Mouse (Mus musculus) liver, embryonic 14.5 days (tissue): Measurements from ENCODE around the gene Lta. TPM values are rescaled to one million over a fixed set of nuclear protein-coding genes. Genes with fewer than 3 reads are reported as not detected.
"Not testable (repeated sequence)": the region's sequence is repeated elsewhere in the genome, so short reads cannot be mapped to it uniquely, and the experiment has no call there.

ENCODE experiments used
- ATAC-seq: fragments of 200-750 bp; cut with Nextera tagmentation; 2 replicates; pipeline ENCODE4 v1.8.0; 2017; ENCODE audit warnings: moderate number of reproducible peaks, mild to moderate bottlenecking, moderate library complexity; ENCODE audit not compliant: insufficient read depth
- DNase-seq, 3 experiments: peaks; one replicate each; pipeline ENCODE4 v3.0.0-alpha.2; 2012 to 2013; ENCODE audit warnings: low read depth in 3 of 3, low spot score in 3 of 3
- H3K27ac ChIP-seq: fragments of 300-500 bp; sonication (generic); 2 replicates; pipeline ENCODE4 v1.5.1; 2014; ENCODE audit warnings: moderate library complexity, mild to moderate bottlenecking, control low read depth, inconsistent platforms
- H3K27me3 ChIP-seq: fragments of 300-500 bp; sonication (generic); 2 replicates; pipeline ENCODE4 v1.6.1; 2014; ENCODE audit warnings: mild to moderate bottlenecking, low read length, moderate library complexity; ENCODE audit not compliant: control insufficient read depth, insufficient read depth
- H3K36me3 ChIP-seq: fragments of 300-500 bp; sonication (generic); replicated peaks from 2 replicates; pipeline ENCODE4 v1.6.1; 2014; ENCODE audit warnings: low read depth; ENCODE audit not compliant: control insufficient read depth, insufficient read depth
- H3K4me1 ChIP-seq, 2 experiments: fragments of 200-500 bp in 1 of 2; fragments of 300-500 bp in 1 of 2; sonication (generic) in 1 of 2; replicated peaks; 2 replicates each; pipeline ENCODE4 v1.6.1; 2012 to 2014; ENCODE audit warnings: antibody characterized with exemption in 1 of 2, inconsistent platforms in 1 of 2, low read length in 1 of 2; ENCODE audit not compliant: control insufficient read depth in 2 of 2, insufficient read depth in 2 of 2
- H3K4me2 ChIP-seq: fragments of 300-500 bp; sonication (generic); 2 replicates; pipeline ENCODE4 v1.6.1; 2014; ENCODE audit warnings: low read depth, mild to moderate bottlenecking, control low read depth, moderate library complexity
- H3K4me3 ChIP-seq, 2 experiments: fragments of 200-500 bp in 1 of 2; fragments of 300-500 bp in 1 of 2; sonication (generic) in 1 of 2; 2 replicates each; pipeline ENCODE4 v1.5.1; 2012 to 2014; ENCODE audit warnings: low read depth in 2 of 2, low read length in 2 of 2, mild to moderate bottlenecking in 2 of 2, control low read depth in 1 of 2, inconsistent platforms in 1 of 2, moderate library complexity in 1 of 2; ENCODE audit not compliant: insufficient read depth in 1 of 2
- H3K9ac ChIP-seq: fragments of 300-500 bp; sonication (generic); replicated peaks from 2 replicates; pipeline ENCODE4 v1.6.1; 2014; ENCODE audit warnings: mild to moderate bottlenecking, control low read depth, moderate library complexity
- H3K9me3 ChIP-seq: fragments of 300-500 bp; sonication (generic); 2 replicates; pipeline ENCODE4 v1.6.1; 2016; ENCODE audit warnings: low read length, mixed read lengths; ENCODE audit not compliant: control insufficient read depth
- CTCF ChIP-seq: IDR thresholded peaks from 2 replicates; pipeline ENCODE4 v1.5.1; 2016; ENCODE audit warnings: antibody characterized with exemption, low read depth, control low read depth
- EP300 ChIP-seq: IDR thresholded peaks from 2 replicates; pipeline ENCODE4 v1.6.1; 2016; ENCODE audit warnings: antibody characterized with exemption, low read depth
- WGBS: fragments of 180-500 bp; shearing (Covaris S2); extraction: QIAGEN DNeasy Blood & Tissue Kit; methylation state at CpG from one replicate; pipeline ENCODE4 v1.1.7; 2014; ENCODE audit not compliant: insufficient replicate concordance; 5-methylcytosine and 5-hydroxymethylcytosine counted together
- polyA plus RNA-seq, 2 experiments: library from polyadenylated mRNA; depleted of rRNA in 1 of 2; stranded (reverse) in 1 of 2; unstranded in 1 of 2; fragments of >200 nt; fragmentation: Nextera tagmentation in 1 of 2; extraction: Ambion mirVana in 1 of 2; gene quantifications; 2 replicates each; pipeline versions ENCODE4 v1.2.1 to v1.2.3; 2012 to 2014

Gene Lta
- polyA plus RNA-seq, 2 experiments: 0.07 TPM; not detected in 1

DNA sequence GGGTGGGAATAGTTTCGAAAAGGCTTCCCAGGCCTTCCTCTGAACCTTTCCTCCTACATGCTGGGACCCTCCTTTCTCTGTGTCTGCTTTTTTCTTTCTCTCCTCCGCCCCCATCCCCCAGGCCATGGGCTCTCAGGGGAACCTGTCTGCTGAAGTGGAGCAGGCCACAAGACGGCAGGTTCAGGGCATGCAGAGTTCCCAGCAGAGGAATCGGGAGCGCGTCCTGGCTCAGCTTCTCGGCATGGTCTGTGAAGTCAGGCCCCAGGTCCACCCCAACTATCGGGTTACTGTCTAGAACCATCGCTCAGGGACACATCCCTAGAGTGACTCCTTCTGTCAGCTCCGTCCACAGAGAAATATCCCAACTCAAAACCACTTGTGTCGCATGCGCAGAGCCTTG is 32.4 kb upstream of the Lta start:
- Histone ChIP-seq H3K36me3 (peaks cover 2% of the 10 kb centered on the region), H3K9ac (no peak overlapping the region), H3K9me3 (no peaks in the 10 kb centered on the region), H3K4me2 (no peak overlapping the region), H3K4me1 (peaks cover 7 to 16% of the 10 kb centered on the region in 2 experiments), H3K4me3 (no peak overlapping the region), H3K27ac (no peak overlapping the region), H3K27me3 (no peaks in the 10 kb centered on the region)
- DNase-seq: no peak
- ATAC-seq: no peak
- TF ChIP-seq CTCF: no peak
- TF ChIP-seq EP300: no peak
- 85% methylated on average over 12 of the region's 12 CpGs for WGBS

DNA sequence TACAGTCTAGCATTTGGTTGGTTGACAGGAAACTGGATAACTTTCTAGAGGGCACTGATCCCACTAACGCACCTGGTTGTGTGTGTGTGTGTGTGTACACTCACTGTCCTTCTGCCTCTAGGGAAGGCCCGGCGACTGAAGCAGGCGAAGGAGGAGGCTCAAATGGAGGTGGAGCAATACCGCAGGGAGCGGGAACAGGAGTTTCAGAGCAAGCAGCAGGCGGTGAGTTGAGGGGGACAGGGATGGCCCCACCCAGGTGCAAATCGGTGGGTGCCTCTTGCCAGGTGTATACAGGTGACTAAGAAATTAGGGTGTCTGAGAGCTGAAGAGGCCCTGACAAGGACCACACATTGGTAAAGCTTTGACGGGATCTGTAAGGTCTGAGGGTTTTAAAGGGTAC is 31.8 kb upstream of the Lta start:
- no peak for TF ChIP-seq CTCF
- no peak for TF ChIP-seq EP300
- Histone ChIP-seq H3K36me3 (peaks cover 2% of the 10 kb centered on the region), H3K4me1 (peaks cover 7 to 16% of the 10 kb centered on the region in 2 experiments), H3K27me3 (no peaks in the 10 kb centered on the region), H3K9me3 (no peaks in the 10 kb centered on the region), H3K9ac (no peak overlapping the region), H3K4me2 (no peak overlapping the region), H3K27ac (no peak overlapping the region), H3K4me3 (no peak overlapping the region)
- DNase-seq (no peak), ATAC-seq (no peak)
- WGBS: 80% methylated on average over 9 of the region's 9 CpGs

DNA sequence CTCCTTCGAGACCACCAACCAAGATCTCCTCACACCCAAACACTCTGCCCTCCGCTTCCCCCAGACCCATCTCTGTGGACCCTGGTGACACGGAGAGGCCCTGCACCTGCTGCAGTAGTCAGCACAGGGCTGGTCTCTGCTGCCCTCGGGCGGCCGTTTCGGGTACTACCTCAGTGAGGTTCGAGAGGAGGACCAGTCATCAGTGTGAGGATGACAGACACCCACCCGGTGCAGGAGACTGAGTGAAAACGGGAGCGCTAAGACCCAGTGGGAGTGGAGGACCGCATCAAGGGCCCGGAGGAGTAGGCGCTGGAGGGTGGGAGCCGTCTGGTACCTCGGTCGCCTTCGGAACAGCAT is 31.2 kb upstream of the Lta start:
- 2% methylated on average over 18 of the region's 18 CpGs for WGBS
- Histone ChIP-seq H3K36me3 (peaks cover 2% of the 10 kb centered on the region), H3K4me3 (peak overlapping the region; percentile 69), H3K9me3 (no peaks in the 10 kb centered on the region), H3K27ac (peak overlapping the region; percentile 86), H3K9ac (peak overlapping the region; percentile 76), H3K27me3 (no peaks in the 10 kb centered on the region), H3K4me2 (peak overlapping the region; percentile 86), H3K4me1 (peaks cover 7 to 16% of the 10 kb centered on the region in 2 experiments)
- ATAC-seq (peak; percentile 70), DNase-seq (peak; percentile 75 to 82 (median 76))
- TF ChIP-seq EP300 (no peak), CTCF (peak; percentile 100)

DNA sequence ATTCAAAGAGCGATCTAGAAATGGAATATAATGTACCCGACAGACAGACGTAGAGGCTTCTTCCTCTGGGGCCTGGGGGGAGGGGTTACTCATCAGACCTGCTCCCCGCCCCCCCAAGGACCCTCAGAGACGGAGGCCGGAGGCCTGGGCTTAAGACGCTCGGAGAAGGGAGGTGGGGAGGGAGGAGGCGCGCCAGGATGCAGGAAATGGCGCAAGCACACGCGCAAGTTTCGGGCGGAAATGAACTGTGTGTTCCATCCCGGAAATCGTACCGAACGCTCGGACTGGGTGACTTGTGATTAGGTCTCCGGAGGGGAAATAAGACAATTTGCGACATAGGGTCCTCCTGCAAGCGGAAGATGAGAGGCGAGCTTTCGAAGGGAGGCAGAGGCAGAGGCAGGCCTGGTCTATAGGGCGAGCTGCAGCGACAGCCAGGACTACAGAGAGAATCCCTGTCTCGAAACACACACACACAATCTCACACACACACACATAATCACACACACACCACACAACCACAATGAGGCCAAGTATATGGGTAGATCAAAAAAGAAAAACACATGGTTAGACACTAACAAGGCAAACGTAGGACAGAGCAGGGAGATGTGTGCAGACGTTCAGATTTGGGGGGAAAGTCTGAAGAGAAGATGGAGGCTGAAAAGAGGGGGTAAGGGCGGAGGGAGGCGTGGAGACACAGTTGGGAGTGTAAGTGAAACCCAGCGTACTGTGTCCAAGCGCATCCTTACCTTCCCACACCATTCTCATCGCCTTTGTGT is 30.7 kb upstream of the Lta start, which contains the start of gene Nfkbil1:
Gene Nfkbil1, minus strand, starts transcription at position 179 of the 776 bp plus-strand sequence.
- Histone ChIP-seq H3K9me3 (no peaks in the 10 kb centered on the region), H3K27ac (peak within 1 kb of the TSS; percentile 86), H3K27me3 (no peaks in the 10 kb centered on the region), H3K36me3 (peaks cover 7% of the 10 kb centered on the region), H3K4me2 (peak within 1 kb of the TSS; percentile 86), H3K4me3 (peak within 1 kb of the TSS; percentile 69), H3K4me1 (peaks cover 6 to 13% of the 10 kb centered on the region in 2 experiments), H3K9ac (peak within 1 kb of the TSS; percentile 76)
- TF ChIP-seq CTCF (no peak), EP300 (peak; percentile 30; the same call in 1 of the 2 replicates)
- peak; percentile 82 to 87 (median 85) for DNase-seq
- ATAC-seq: peak; percentile 80
- WGBS: under 1% methylated on average over 35 of the region's 35 CpGs

DNA sequence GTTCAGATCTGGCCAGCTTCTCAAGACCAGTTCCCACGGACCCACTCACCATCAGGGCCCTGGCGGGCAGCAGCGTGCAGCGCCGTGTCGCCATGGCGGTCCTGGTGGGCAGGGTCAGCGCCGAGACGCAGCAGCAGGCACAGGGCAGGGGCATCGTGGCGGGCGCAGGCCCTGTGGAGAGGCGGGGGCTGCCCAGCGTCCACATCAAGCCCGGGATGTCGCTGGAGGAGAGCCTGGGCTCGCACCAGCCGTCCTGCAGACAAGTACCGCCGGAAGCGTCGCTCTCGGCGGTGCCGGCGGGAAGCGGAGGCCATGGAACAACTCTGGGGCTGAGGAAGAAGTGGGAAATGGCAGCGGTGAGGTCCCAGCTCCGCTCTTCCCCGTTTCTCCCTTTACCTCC is 29.8 kb upstream of the Lta start:
- TF ChIP-seq CTCF (no peak), EP300 (no peak)
- Histone ChIP-seq H3K4me1 (peaks cover 0 to 5% of the 10 kb centered on the region in 2 experiments; a peak in 1 of 4 replicates), H3K9me3 (no peaks in the 10 kb centered on the region), H3K27ac (peak overlapping the region; percentile 86), H3K4me3 (peak overlapping the region; percentile 69), H3K27me3 (no peaks in the 10 kb centered on the region), H3K9ac (peak overlapping the region; percentile 76), H3K4me2 (peak overlapping the region; percentile 86), H3K36me3 (peaks cover 7% of the 10 kb centered on the region)
- DNase-seq (no peak), ATAC-seq (peak; percentile 3; the same call in 1 of the 2 replicates)
- 3% methylated on average over 31 of the region's 31 CpGs for WGBS

DNA sequence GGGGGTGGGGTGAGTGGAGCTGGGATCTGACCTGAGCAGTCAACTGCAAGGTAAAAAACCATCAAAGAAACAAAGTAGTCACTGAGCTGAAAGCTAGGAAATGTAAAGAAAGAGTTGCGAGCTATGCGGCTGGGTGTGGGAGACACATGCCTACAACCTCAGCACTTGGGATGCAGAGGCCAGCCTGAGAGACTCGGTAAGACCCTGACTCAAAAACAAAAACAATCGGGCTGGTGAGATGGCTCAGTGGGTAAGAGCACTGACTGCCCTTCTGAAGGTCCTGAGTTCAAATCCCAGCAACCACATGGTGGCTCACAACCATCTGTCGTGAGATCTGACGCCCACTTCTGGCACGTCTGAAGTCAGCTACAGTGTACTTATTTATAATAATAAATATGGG is 28.9 kb upstream of the Lta start:
- Histone ChIP-seq H3K4me2 (peak overlapping the region; percentile 86), H3K4me3 (peak overlapping the region in 1 of 2 experiments; percentile 69; a peak in 1 of 4 replicates), H3K36me3 (peaks cover 15% of the 10 kb centered on the region)
- H3K27me3 ChIP-seq, H3K4me1 ChIP-seq, H3K9ac ChIP-seq, DNase-seq, ATAC-seq, H3K9me3 ChIP-seq, H3K27ac ChIP-seq: not testable (repeated sequence)
- 68% methylated on average over 7 of the region's 7 CpGs for WGBS
